Mouse (Mus musculus) MEL (cell line): ENCODE measurements around the gene Prox1. TPM values are rescaled to one million over a fixed set of nuclear protein-coding genes. Genes with fewer than 3 reads are reported as not detected.

ENCODE experiments used
- DNase-seq: peaks from one replicate; pipeline ENCODE4 v3.0.0; 2011; ENCODE audit warnings: low read depth, low spot score
- H3K27ac ChIP-seq: 2 replicates; pipeline ENCODE4 v1.5.1; 2012; ENCODE audit warnings: low read depth, mild to moderate bottlenecking, control low read depth, low read length, moderate library complexity; ENCODE audit not compliant: control insufficient read depth
- H3K27me3 ChIP-seq, 2 experiments: fragments of 150-350 bp in 1 of 2; sonication (generic) in 1 of 2; 2 replicates each; pipeline ENCODE4 v1.6.1; 2012; ENCODE audit warnings: low read length in 2 of 2, mild to moderate bottlenecking in 2 of 2, improper control_type of control experiment in 1 of 2, moderate library complexity in 1 of 2; ENCODE audit not compliant: insufficient read depth in 2 of 2, control insufficient read depth in 1 of 2
- H3K36me3 ChIP-seq, 2 experiments: 2 replicates each; pipeline ENCODE4 v1.6.1; 2012 to 2014; ENCODE audit warnings: low read length in 2 of 2, improper control_type of control experiment in 1 of 2, inconsistent platforms in 1 of 2, mild to moderate bottlenecking in 1 of 2; ENCODE audit not compliant: insufficient read depth in 2 of 2, control insufficient read depth in 1 of 2
- H3K4me1 ChIP-seq, 2 experiments: fragments of 150-350 bp in 1 of 2; sonication (generic) in 1 of 2; 2 replicates each; pipeline ENCODE4 v1.6.1; 2012; ENCODE audit warnings: low read length in 2 of 2, improper control_type of control experiment in 1 of 2, mild to moderate bottlenecking in 1 of 2; ENCODE audit not compliant: insufficient read depth in 2 of 2, control insufficient read depth in 1 of 2
- H3K4me3 ChIP-seq, 2 experiments: fragments of 150-350 bp in 1 of 2; sonication (generic) in 1 of 2; 2 replicates each; pipeline ENCODE4 v1.5.1; 2012; ENCODE audit warnings: low read depth in 2 of 2, low read length in 2 of 2, mild to moderate bottlenecking in 2 of 2, moderate library complexity in 2 of 2, control low read depth in 1 of 2, improper control_type of control experiment in 1 of 2; ENCODE audit not compliant: control insufficient read depth in 1 of 2, insufficient read depth in 1 of 2
- H3K79me2 ChIP-seq: 2 replicates; pipeline ENCODE4 v1.6.1; 2012; ENCODE audit warnings: mild to moderate bottlenecking, low read length, moderate library complexity; ENCODE audit not compliant: control insufficient read depth, poor library complexity, insufficient read depth
- H3K9ac ChIP-seq: 2 replicates; pipeline ENCODE4 v1.6.1; 2012; ENCODE audit warnings: low read depth, mild to moderate bottlenecking, control low read depth, low read length, moderate library complexity; ENCODE audit not compliant: control insufficient read depth, poor library complexity, severe bottlenecking
- H3K9me3 ChIP-seq: fragments of 150-350 bp; sonication (generic); replicated peaks from 2 replicates; pipeline ENCODE4 v1.6.1; 2012; ENCODE audit warnings: mild to moderate bottlenecking, low read length, improper control_type of control experiment, moderate library complexity; ENCODE audit not compliant: insufficient read depth
- BHLHE40 ChIP-seq: IDR thresholded peaks from 2 replicates; pipeline ENCODE4 v1.6.1; 2012; ENCODE audit warnings: low read depth, mild to moderate bottlenecking, inconsistent platforms, low read length, improper control_type of control experiment, borderline replicate concordance
- CHD1 ChIP-seq: IDR thresholded peaks from 2 replicates; pipeline ENCODE4 v1.6.1; 2012; ENCODE audit warnings: low read depth, mild to moderate bottlenecking, inconsistent platforms, low read length, improper control_type of control experiment
- CHD2 ChIP-seq: IDR thresholded peaks from 2 replicates; pipeline ENCODE4 v1.6.1; 2011; ENCODE audit warnings: low read length, improper control_type of control experiment
- CTCF ChIP-seq, 3 experiments: IDR thresholded peaks in 2 of 3; conservative IDR thresholded peaks in 1 of 3; 2 replicates each; pipeline ENCODE4 v1.5.1; 2011 to 2012; ENCODE audit warnings: low read length in 3 of 3, low read depth in 2 of 3, mild to moderate bottlenecking in 2 of 3, improper control_type of control experiment in 1 of 3, inconsistent platforms in 1 of 3, mixed read lengths in 1 of 3, moderate library complexity in 1 of 3; ENCODE audit not compliant: control insufficient read depth in 1 of 3, insufficient read depth in 1 of 3, poor library complexity in 1 of 3, severe bottlenecking in 1 of 3
- E2F4 ChIP-seq: IDR thresholded peaks from 2 replicates; pipeline ENCODE4 v1.6.1; 2011; ENCODE audit warnings: low read depth, low read length, improper control_type of control experiment, borderline replicate concordance
- ETS1 ChIP-seq: IDR thresholded peaks from 2 replicates; pipeline ENCODE4 v1.6.1; 2012; ENCODE audit warnings: low read depth, mild to moderate bottlenecking, inconsistent platforms, low read length, improper control_type of control experiment, moderate library complexity
- JUND ChIP-seq: IDR thresholded peaks from 2 replicates; pipeline ENCODE4 v1.6.1; 2011; ENCODE audit warnings: low read depth, mild to moderate bottlenecking, improper control_type of control experiment, low read length
- KAT2A ChIP-seq: conservative IDR thresholded peaks from 2 replicates; pipeline ENCODE4 v1.6.1; 2012; ENCODE audit warnings: low read depth, low read length, improper control_type of control experiment, inconsistent platforms
- POLR2AphosphoS2 ChIP-seq: IDR thresholded peaks from 2 replicates; pipeline ENCODE4 v1.6.1; 2011; ENCODE audit warnings: low read length, improper control_type of control experiment
- POLR2AphosphoS5 ChIP-seq: IDR thresholded peaks from 2 replicates; pipeline ENCODE4 v1.6.1; 2012; ENCODE audit warnings: low read depth, borderline replicate concordance, mild to moderate bottlenecking, inconsistent platforms, low read length, moderate library complexity, mixed read lengths
- RAD21 ChIP-seq: IDR thresholded peaks from 2 replicates; pipeline ENCODE4 v1.6.1; 2011; ENCODE audit warnings: mild to moderate bottlenecking, low read depth, low read length, improper control_type of control experiment
- SIN3A ChIP-seq: IDR thresholded peaks from 2 replicates; pipeline ENCODE4 v1.6.1; 2012; ENCODE audit warnings: low read length, improper control_type of control experiment, inconsistent platforms
- TAL1 ChIP-seq: IDR thresholded peaks from 2 replicates; pipeline ENCODE4 v1.6.1; 2012; ENCODE audit warnings: mild to moderate bottlenecking, inconsistent platforms, low read length, moderate library complexity, mixed read lengths
- TBP ChIP-seq: IDR thresholded peaks from 2 replicates; pipeline ENCODE4 v1.8.0; 2011; ENCODE audit warnings: low read depth, low read length, improper control_type of control experiment
- TCF12 ChIP-seq: IDR thresholded peaks from 2 replicates; pipeline ENCODE4 v1.6.1; 2014; ENCODE audit warnings: low read depth, mild to moderate bottlenecking, inconsistent platforms, low read length, improper control_type of control experiment, moderate library complexity
- UBTF ChIP-seq: IDR thresholded peaks from 2 replicates; pipeline ENCODE4 v1.6.1; 2012; ENCODE audit warnings: low read depth, mild to moderate bottlenecking, inconsistent platforms, low read length, improper control_type of control experiment, moderate library complexity, borderline replicate concordance; ENCODE audit not compliant: insufficient read depth
- USF1 ChIP-seq: IDR thresholded peaks from 2 replicates; pipeline ENCODE4 v1.6.1; 2014; ENCODE audit warnings: low read depth, mild to moderate bottlenecking, inconsistent platforms, low read length, improper control_type of control experiment, moderate library complexity
- ZC3H11A ChIP-seq: IDR thresholded peaks from 2 replicates; pipeline ENCODE4 v1.6.1; 2012; ENCODE audit warnings: low read depth, mild to moderate bottlenecking, inconsistent platforms, low read length, improper control_type of control experiment
- ZMIZ1 ChIP-seq: IDR thresholded peaks from 2 replicates; pipeline ENCODE4 v1.6.1; 2012; ENCODE audit warnings: low read depth, mild to moderate bottlenecking, inconsistent platforms, low read length, improper control_type of control experiment, moderate library complexity
- polyA plus RNA-seq, 2 experiments: library from polyadenylated mRNA; stranded (reverse) in 1 of 2; unstranded in 1 of 2; fragments of >175 nt in 1 of 2; fragments of >200 nt in 1 of 2; gene quantifications; 2 replicates each; pipeline versions ENCODE4 v1.2.1 to v1.2.4; 2012; ENCODE audit warnings: low replicate concordance in 2 of 2, low read depth in 1 of 2; ENCODE audit not compliant: insufficient read length in 2 of 2, insufficient read depth in 1 of 2, missing spikeins in 1 of 2
- total RNA-seq: library from RNA; depleted of rRNA; stranded (reverse); fragments of 300-350 nt; gene quantifications from 2 replicates; pipeline ENCODE4 v1.2.3, GENCODE M21; 2012

Prox1 gene
- total and polyA plus RNA-seq, 3 experiments, result not detected

DNA sequence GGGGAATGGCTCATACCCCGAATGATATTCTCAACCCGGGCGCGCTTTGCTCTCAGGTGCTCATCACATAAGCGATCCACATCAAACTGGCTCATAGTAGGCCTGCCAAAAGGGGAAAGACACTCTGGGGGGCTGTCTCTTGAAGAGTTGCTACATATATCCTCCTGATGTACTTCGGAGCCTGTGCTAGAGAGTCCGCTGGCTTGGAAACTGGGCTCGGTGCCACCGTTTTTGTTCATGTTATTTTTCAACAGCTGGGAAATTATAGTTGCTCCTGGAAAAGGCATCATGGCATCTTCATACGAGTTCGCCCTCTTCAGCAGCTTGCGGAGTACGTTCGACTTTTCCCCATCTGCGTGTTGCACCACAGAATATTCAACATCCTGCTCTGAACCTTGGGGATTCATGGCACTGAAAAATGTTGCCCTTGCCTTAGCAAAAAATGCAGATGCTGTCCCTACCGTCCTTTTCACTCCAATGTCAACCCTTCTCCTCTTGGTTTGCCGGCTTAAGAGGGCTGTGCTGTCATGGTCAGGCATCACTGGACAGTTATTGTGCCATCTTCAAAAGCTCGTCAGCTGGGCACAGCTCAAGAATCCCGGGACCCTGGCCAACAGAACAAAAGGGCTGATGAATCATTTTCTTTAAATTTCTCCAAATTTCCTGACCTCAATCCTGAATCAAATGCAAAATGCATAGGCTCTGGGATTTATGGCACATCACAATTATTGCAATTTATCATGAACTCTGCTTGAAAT, 8.6 kb downstream of the Prox1 start:
- no peaks in the 10 kb centered on the region for H3K9me3 ChIP-seq
- DNase-seq, result no peak
- H3K9ac ChIP-seq, result no peak overlapping the region
- H3K36me3 ChIP-seq, result no peaks in the 10 kb centered on the region
- no peak overlapping the region for H3K27ac ChIP-seq
- H3K4me3 ChIP-seq, result no peak overlapping the region
- no peak for TF ChIP-seq TCF12
- no peak for TF ChIP-seq CTCF (IDR thresholded peaks at IDR 0.05 in 2 of 3, conservative IDR thresholded peaks at IDR 0.05 in 1 of 3; ENCODE audit: control insufficient read depth in 1 of 3, insufficient read depth in 1 of 3, low read depth in 2 of 3, low read length in 3 of 3, poor library complexity in 1 of 3, severe bottlenecking in 1 of 3)
- no peak for TF ChIP-seq POLR2AphosphoS5
- no peak for TF ChIP-seq ETS1
- TF ChIP-seq SIN3A, result no peak
- TF ChIP-seq TBP, result no peak
- TF ChIP-seq BHLHE40, result no peak
- TF ChIP-seq UBTF, result no peak
- no peak for TF ChIP-seq RAD21
- TF ChIP-seq POLR2AphosphoS2, result no peak
- TF ChIP-seq, all 39 proteins: peak for 0
- Histone ChIP-seq H3K27me3 (no peaks in the 10 kb centered on the region), H3K4me1 (no peaks in the 10 kb centered on the region), H3K79me2 (no peaks in the 10 kb centered on the region)

DNA sequence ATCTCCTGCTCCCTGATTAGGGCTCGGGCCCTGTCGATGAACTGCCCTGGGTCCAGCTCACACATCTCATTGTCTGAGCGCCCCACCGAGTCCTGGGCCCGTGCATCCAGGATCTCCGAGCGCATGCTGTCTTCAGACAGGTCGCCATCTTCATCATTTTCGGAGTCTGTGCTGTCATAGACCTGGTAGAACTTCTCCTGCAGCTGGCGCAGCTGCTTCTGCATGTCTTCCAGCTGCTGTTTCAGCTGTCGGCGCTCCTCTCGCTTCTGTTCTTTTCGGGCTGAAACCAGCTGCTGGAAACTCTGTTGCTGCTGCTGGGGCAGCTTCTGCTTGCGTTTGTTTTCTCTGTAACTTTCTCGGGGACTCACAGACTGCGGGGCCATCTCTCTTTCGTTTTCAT, 9.2 kb downstream of the Prox1 start:
- H3K36me3 ChIP-seq, result no peaks in the 10 kb centered on the region
- H3K27me3 ChIP-seq, result no peaks in the 10 kb centered on the region
- no peaks in the 10 kb centered on the region for H3K79me2 ChIP-seq
- no peak for DNase-seq
- H3K27ac ChIP-seq, result no peak overlapping the region
- no peak overlapping the region for H3K9ac ChIP-seq
- H3K9me3 ChIP-seq, result no peaks in the 10 kb centered on the region
- no peaks in the 10 kb centered on the region for H3K4me1 ChIP-seq
- no peak overlapping the region for H3K4me3 ChIP-seq
- no peak for TF ChIP-seq TAL1
- no peak for TF ChIP-seq ZC3H11A
- no peak for TF ChIP-seq JUND
- TF ChIP-seq CHD1, result no peak
- TF ChIP-seq ZMIZ1, result no peak
- no peak for TF ChIP-seq KAT2A
- no peak for TF ChIP-seq E2F4
- no peak for TF ChIP-seq CHD2
- TF ChIP-seq USF1, result no peak
- TF ChIP-seq TBP, result no peak
